Mouse (Mus musculus): ENCODE data around the gene Tmie. TPM values are rescaled to one million over a fixed set of nuclear protein-coding genes. Genes with fewer than 3 reads are reported as not detected.
"Not testable (repeated sequence)": the region's sequence is repeated elsewhere in the genome, so short reads cannot be mapped to it uniquely, and the experiment has no call there.

Gene Tmie
- polyA plus RNA-seq, 1 experiment from 2014 or later: 0.68 TPM

- Histone ChIP-seq H3K27ac (no peak overlapping the region), H3K36me3 (no peaks in the 10 kb centered on the region), H3K27me3 (ENCODE audit: insufficient read depth, poor library complexity, severe bottlenecking) (no peaks in the 10 kb centered on the region), H3K9me3 (no peaks in the 10 kb centered on the region), H3K4me3 (no peak overlapping the region), H3K4me1 (no peaks in the 10 kb centered on the region)
- no peak for DNase-seq (ENCODE audit: low spot score)
- WGBS: 78% methylated on average over 7 of the region's 7 CpGs
Observed at GRCm38 (mm10) chr9:110849162-110849561, 30.8 kb downstream of the Tmie start.

- no peak within 1 kb of the TSS for H3K27ac ChIP-seq
- H3K9me3 ChIP-seq: no peaks in the 10 kb centered on the region
- H3K4me1 ChIP-seq: 0 out of 2 replicates have a peak, but pooled peaks cover 3% of the 10 kb centered on the region
- no peak within 1 kb of the TSS for H3K4me3 ChIP-seq
- H3K27me3 ChIP-seq (ENCODE audit: insufficient read depth, poor library complexity, severe bottlenecking): 0 out of 2 replicates have a peak, but pooled peaks cover 6% of the 10 kb centered on the region
- DNase-seq (ENCODE audit: low spot score): no peak
- 78% methylated on average over 10 of the region's 10 CpGs for WGBS
- H3K36me3 ChIP-seq: no peaks in the 10 kb centered on the region
Observed at GRCm38 (mm10) chr9:110844206-110844605, 35.7 kb downstream of the Tmie start, which contains the start of gene Prss46. Gene Prss46 (plus strand): TSS chr9:110844506.

GRCm38 (mm10) chr9:110841438-110841837 lies 38.5 kb downstream of the Tmie start:
- Histone ChIP-seq H3K4me3 (no peak overlapping the region), H3K4me1 (0 out of 2 replicates have a peak, but pooled peaks cover 3% of the 10 kb centered on the region), H3K9me3 (no peaks in the 10 kb centered on the region), H3K36me3 (no peaks in the 10 kb centered on the region), H3K27me3 (ENCODE audit: insufficient read depth, poor library complexity, severe bottlenecking) (0 out of 2 replicates have a peak, but pooled peaks cover 7% of the 10 kb centered on the region), H3K27ac (no peak overlapping the region)
- WGBS: 84% methylated on average over 2 of the region's 2 CpGs
- DNase-seq (ENCODE audit: low spot score): no peak

- Histone ChIP-seq H3K36me3 (no peaks in the 10 kb centered on the region), H3K9me3 (no peaks in the 10 kb centered on the region), H3K4me1 (0 out of 2 replicates have a peak, but pooled peaks cover 3% of the 10 kb centered on the region), H3K27me3 (ENCODE audit: insufficient read depth, poor library complexity, severe bottlenecking) (0 out of 2 replicates have a peak, but pooled peaks cover 9% of the 10 kb centered on the region), H3K4me3 (no peak overlapping the region), H3K27ac (no peak overlapping the region)
- DNase-seq (ENCODE audit: low spot score): no peak
- WGBS: 76% methylated on average over 6 of the region's 6 CpGs
Observed at GRCm38 (mm10) chr9:110840905-110841304, 39.0 kb downstream of the Tmie start.

- Histone ChIP-seq H3K4me1 (0 out of 2 replicates have a peak, but pooled peaks cover 7% of the 10 kb centered on the region), H3K27me3 (ENCODE audit: insufficient read depth, poor library complexity, severe bottlenecking) (peaks cover 22% of the 10 kb centered on the region; the same call in 1 of the 2 replicates), H3K27ac (no peak overlapping the region), H3K9me3 (no peaks in the 10 kb centered on the region), H3K4me3 (no peak overlapping the region), H3K36me3 (no peaks in the 10 kb centered on the region)
- WGBS: 64% methylated on average over 2 of the region's 2 CpGs
- no peak for DNase-seq (ENCODE audit: low spot score)
Observed at GRCm38 (mm10) chr9:110836112-110836511, 43.8 kb downstream of the Tmie start.

GRCm38 (mm10) chr9:110834961-110835360 lies 45.0 kb downstream of the Tmie start:
- peaks cover 17% of the 10 kb centered on the region; the same call in 1 of the 2 replicates for H3K27me3 ChIP-seq (ENCODE audit: insufficient read depth, poor library complexity, severe bottlenecking)
- no peaks in the 10 kb centered on the region for H3K9me3 ChIP-seq
- 0 out of 2 replicates have a peak, but pooled peaks cover 5% of the 10 kb centered on the region for H3K4me1 ChIP-seq
- 24% methylated on average over 10 of the region's 10 CpGs for WGBS
- H3K4me3 ChIP-seq: peak overlapping the region; percentile 19
- no peaks in the 10 kb centered on the region for H3K36me3 ChIP-seq
- DNase-seq (ENCODE audit: low spot score): no peak
- H3K27ac ChIP-seq: no peak overlapping the region

- Histone ChIP-seq H3K27me3 (ENCODE audit: insufficient read depth, poor library complexity, severe bottlenecking) (peaks cover 17% of the 10 kb centered on the region; the same call in 1 of the 2 replicates), H3K4me3 (peak within 1 kb of the TSS; percentile 19), H3K4me1 (0 out of 2 replicates have a peak, but pooled peaks cover 5% of the 10 kb centered on the region), H3K36me3 (no peaks in the 10 kb centered on the region), H3K27ac (no peak within 1 kb of the TSS), H3K9me3 (no peaks in the 10 kb centered on the region)
- 66% methylated on average over 19 of the region's 19 CpGs for WGBS
- no peak for DNase-seq (ENCODE audit: low spot score)
Observed at GRCm38 (mm10) chr9:110834411-110834810, 45.5 kb downstream of the Tmie start, which contains the start of gene Prss45. Gene Prss45 (plus strand): TSS chr9:110834588.

- Histone ChIP-seq H3K27me3 (ENCODE audit: insufficient read depth, poor library complexity, severe bottlenecking) (peaks cover 30% of the 10 kb centered on the region), H3K9me3 (no peaks in the 10 kb centered on the region), H3K4me3 (no peak overlapping the region), H3K27ac (no peak overlapping the region), H3K36me3 (no peaks in the 10 kb centered on the region), H3K4me1 (0 out of 2 replicates have a peak, but pooled peaks cover 5% of the 10 kb centered on the region)
- DNase-seq (ENCODE audit: low spot score): no peak
- WGBS: 67% methylated on average over 5 of the region's 5 CpGs
Observed at GRCm38 (mm10) chr9:110833021-110833420, 46.9 kb downstream of the Tmie start.

GRCm38 (mm10) chr9:110826390-110826789 lies 53.5 kb downstream of the Tmie start, which contains the start of gene Prss43:
Gene Prss43 (plus strand): TSS chr9:110826690.
- no peak for DNase-seq (ENCODE audit: low spot score)
- Histone ChIP-seq H3K27me3 (ENCODE audit: insufficient read depth, poor library complexity, severe bottlenecking) (peaks cover 33% of the 10 kb centered on the region), H3K9me3 (no peaks in the 10 kb centered on the region), H3K27ac (no peak within 1 kb of the TSS), H3K4me1 (no peaks in the 10 kb centered on the region), H3K4me3 (no peak within 1 kb of the TSS), H3K36me3 (no peaks in the 10 kb centered on the region)
- 68% methylated on average over 3 of the region's 3 CpGs for WGBS

- 69% methylated on average over 7 of the region's 7 CpGs for WGBS
- H3K9me3 ChIP-seq: no peaks in the 10 kb centered on the region
- H3K4me3 ChIP-seq: no peak overlapping the region
- no peak overlapping the region for H3K27ac ChIP-seq
- peaks cover 34% of the 10 kb centered on the region for H3K27me3 ChIP-seq (ENCODE audit: insufficient read depth, poor library complexity, severe bottlenecking)
- DNase-seq (ENCODE audit: low spot score): no peak
- no peaks in the 10 kb centered on the region for H3K4me1 ChIP-seq
- no peaks in the 10 kb centered on the region for H3K36me3 ChIP-seq
Observed at GRCm38 (mm10) chr9:110825832-110826231, 54.1 kb downstream of the Tmie start.

GRCm38 (mm10) chr9:110825426-110825825 lies 54.5 kb downstream of the Tmie start:
- DNase-seq (ENCODE audit: low spot score): no peak
- Histone ChIP-seq H3K4me1 (no peaks in the 10 kb centered on the region), H3K27ac (no peak overlapping the region), H3K9me3 (no peaks in the 10 kb centered on the region), H3K27me3 (ENCODE audit: insufficient read depth, poor library complexity, severe bottlenecking) (peaks cover 34% of the 10 kb centered on the region), H3K36me3 (no peaks in the 10 kb centered on the region), H3K4me3 (no peak overlapping the region)
- 77% methylated on average over 4 of the region's 4 CpGs for WGBS

- H3K4me1 ChIP-seq: no peaks in the 10 kb centered on the region
- peaks cover 24% of the 10 kb centered on the region; the same call in 1 of the 2 replicates for H3K27me3 ChIP-seq (ENCODE audit: insufficient read depth, poor library complexity, severe bottlenecking)
- WGBS: 83% methylated on average over 7 of the region's 7 CpGs
- no peak overlapping the region for H3K4me3 ChIP-seq
- H3K36me3 ChIP-seq: no peaks in the 10 kb centered on the region
- H3K27ac ChIP-seq: no peak overlapping the region
- no peaks in the 10 kb centered on the region for H3K9me3 ChIP-seq
- no peak for DNase-seq (ENCODE audit: low spot score)
Observed at GRCm38 (mm10) chr9:110821436-110821835, 58.5 kb downstream of the Tmie start.

- not testable (repeated sequence) for H3K4me3 ChIP-seq; H3K36me3 ChIP-seq; DNase-seq (ENCODE audit: low spot score); H3K4me1 ChIP-seq; H3K27ac ChIP-seq; H3K9me3 ChIP-seq
- peaks cover 29% of the 10 kb centered on the region; the same call in 1 of the 2 replicates for H3K27me3 ChIP-seq (ENCODE audit: insufficient read depth, poor library complexity, severe bottlenecking)
Observed at GRCm38 (mm10) chr9:110820546-110820945, 59.4 kb downstream of the Tmie start.
